Mouse (Mus musculus) heart, adult 2 months (tissue): ENCODE data around the gene Gnat3. TPM values are rescaled to one million over a fixed set of nuclear protein-coding genes. Genes with fewer than 3 reads are reported as not detected.

Source experiments
- DNase-seq, 2 experiments: peaks; one replicate each; pipeline ENCODE4 v3.0.0; 2021
- H3K27ac ChIP-seq: fragments of 200-600 bp; 2 replicates; pipeline ENCODE4 v1.8.1; 2022
- H3K27me3 ChIP-seq: fragments of 200-500 bp; 2 replicates; pipeline ENCODE4 v1.6.1; 2012; ENCODE audit warnings: mild to moderate bottlenecking, low read length, inconsistent platforms, mixed read lengths; ENCODE audit not compliant: control insufficient read depth, insufficient read depth
- H3K36me3 ChIP-seq: fragments of 200-500 bp; 2 replicates; pipeline ENCODE4 v1.6.1; 2012; ENCODE audit warnings: low read length, inconsistent platforms; ENCODE audit not compliant: control insufficient read depth, insufficient read depth
- H3K4me1 ChIP-seq: fragments of 200-500 bp; 2 replicates; pipeline ENCODE4 v1.6.1; 2011; ENCODE audit warnings: low read length; ENCODE audit not compliant: control insufficient read depth, insufficient read depth
- H3K4me3 ChIP-seq: fragments of 200-600 bp; 2 replicates; pipeline ENCODE4 v1.8.1; 2022
- H3K79me2 ChIP-seq: fragments of 200-500 bp; replicated peaks from 2 replicates; pipeline ENCODE4 v1.6.1; 2012; ENCODE audit warnings: mild to moderate bottlenecking, inconsistent platforms, low read length, moderate library complexity, mixed read lengths; ENCODE audit not compliant: control insufficient read depth, insufficient read depth
- H3K9ac ChIP-seq: fragments of 200-500 bp; 2 replicates; pipeline ENCODE4 v1.6.1; 2012; ENCODE audit warnings: low read depth, mild to moderate bottlenecking, control low read depth, inconsistent platforms, low read length, mixed read lengths
- CTCF ChIP-seq: fragments of 200-600 bp; IDR thresholded peaks from 2 replicates; pipeline ENCODE4 v1.8.1; 2022; ENCODE audit warnings: antibody characterized with exemption, mild to moderate bottlenecking, moderate library complexity
- EP300 ChIP-seq: fragments of 200-500 bp; IDR thresholded peaks from 2 replicates; pipeline ENCODE4 v1.6.1; 2011; ENCODE audit warnings: low read depth, low read length, control low read depth; ENCODE audit not compliant: insufficient read depth
- POLR2A ChIP-seq: fragments of 200-500 bp; IDR thresholded peaks from 2 replicates; pipeline ENCODE4 v1.6.1; 2011; ENCODE audit warnings: mild to moderate bottlenecking, low read depth, low read length, control low read depth; ENCODE audit not compliant: insufficient read depth
- WGBS: fragments of 180-500 bp; shearing (Covaris S2); methylation state at CpG from one replicate; pipeline ENCODE4 v1.1.7; 2018; 5-methylcytosine and 5-hydroxymethylcytosine counted together
- intact Hi-C: fragments of 180-260 bp; cut with DNase I; formaldehyde crosslinking; loops from one replicate; pipeline ENCODE4 v1.15.1; 2025
- polyA plus RNA-seq: library from polyadenylated mRNA; depleted of rRNA; stranded (reverse); fragments of >200 nt; gene quantifications from 2 replicates; pipeline ENCODE4 v1.2.3, GENCODE M21; 2012
- total RNA-seq, 2 experiments: library from RNA; stranded (reverse); gene quantifications; 2 replicates each; pipeline ENCODE4 v1.2.3; 2021

Gene Gnat3
- total and polyA plus RNA-seq, 3 experiments: 0.08 to 0.76 (median 0.70) TPM

DNA sequence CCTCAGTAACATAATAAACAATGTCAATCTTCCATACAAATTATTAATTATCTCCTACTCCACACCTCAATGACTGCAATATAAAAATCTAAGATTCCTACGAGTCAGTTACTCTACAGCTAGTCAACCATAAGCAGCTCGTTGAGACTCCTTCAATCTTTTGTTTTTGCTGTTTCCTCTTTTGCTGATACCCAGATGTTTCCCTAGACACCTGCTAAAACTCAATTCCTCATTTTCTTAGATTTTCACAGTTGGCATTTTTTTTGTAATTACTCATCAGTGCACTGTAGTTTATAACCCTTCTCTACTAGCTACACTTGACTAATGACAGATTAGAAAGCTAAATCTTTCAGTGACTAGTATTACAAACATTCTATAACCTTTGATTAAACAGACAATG is 50.8 kb downstream of the Gnat3 start:
- Histone ChIP-seq H3K9ac (no peak overlapping the region), H3K27me3 (no peaks in the 10 kb centered on the region), H3K4me1 (peaks cover 1% of the 10 kb centered on the region; the same call in 1 of the 2 replicates), H3K27ac (peak overlapping the region; percentile 5; the same call in 1 of the 2 replicates), H3K36me3 (no peaks in the 10 kb centered on the region), H3K79me2 (no peaks in the 10 kb centered on the region), H3K4me3 (no peak overlapping the region)
- WGBS: 46% methylated on average over 2 of the region's 2 CpGs
- no peak for TF ChIP-seq POLR2A
- TF ChIP-seq CTCF: no peak
- TF ChIP-seq EP300: no peak
- intact Hi-C loops: no loop called here
- no peak for DNase-seq

DNA sequence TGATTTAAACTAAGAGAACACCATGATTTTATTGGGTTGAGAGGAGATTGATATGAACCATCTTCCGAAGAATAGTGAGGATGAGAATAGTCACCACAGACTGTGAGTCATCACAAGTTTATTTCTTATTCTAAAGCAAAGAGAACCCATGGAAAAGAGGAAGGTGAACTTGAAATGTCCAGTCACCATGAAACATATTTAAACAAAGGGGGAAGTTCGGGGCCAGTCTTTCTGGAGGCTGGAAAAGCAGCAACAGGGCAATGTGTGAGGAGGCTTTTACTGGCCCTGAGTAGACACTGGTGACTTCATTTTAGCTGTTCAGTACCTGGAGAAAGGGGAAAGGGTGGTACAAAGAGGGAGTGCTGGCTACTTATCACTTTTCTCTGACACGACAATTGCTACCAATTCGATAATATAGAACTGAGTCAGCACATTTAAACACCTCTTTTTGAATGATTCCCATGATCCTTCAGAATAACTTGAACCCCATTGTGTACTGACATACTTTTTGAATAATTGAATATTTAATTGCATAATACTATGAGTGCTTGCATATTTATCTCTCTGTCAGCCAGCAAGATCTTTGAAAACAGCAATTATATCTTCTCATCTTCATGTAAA is 52.0 kb downstream of the Gnat3 start:
- no peak overlapping the region for H3K9ac ChIP-seq
- H3K4me1 ChIP-seq: peaks cover 1% of the 10 kb centered on the region; the same call in 1 of the 2 replicates
- TF ChIP-seq CTCF: no peak
- no peak for TF ChIP-seq POLR2A
- no peak for TF ChIP-seq EP300
- no peaks in the 10 kb centered on the region for H3K36me3 ChIP-seq
- intact Hi-C loops: no loop called here
- no peak for DNase-seq
- WGBS: 88% methylated on average over 4 of the region's 4 CpGs
- no peaks in the 10 kb centered on the region for H3K27me3 ChIP-seq
- no peak overlapping the region for H3K4me3 ChIP-seq
- no peak overlapping the region for H3K27ac ChIP-seq
- no peaks in the 10 kb centered on the region for H3K79me2 ChIP-seq

DNA sequence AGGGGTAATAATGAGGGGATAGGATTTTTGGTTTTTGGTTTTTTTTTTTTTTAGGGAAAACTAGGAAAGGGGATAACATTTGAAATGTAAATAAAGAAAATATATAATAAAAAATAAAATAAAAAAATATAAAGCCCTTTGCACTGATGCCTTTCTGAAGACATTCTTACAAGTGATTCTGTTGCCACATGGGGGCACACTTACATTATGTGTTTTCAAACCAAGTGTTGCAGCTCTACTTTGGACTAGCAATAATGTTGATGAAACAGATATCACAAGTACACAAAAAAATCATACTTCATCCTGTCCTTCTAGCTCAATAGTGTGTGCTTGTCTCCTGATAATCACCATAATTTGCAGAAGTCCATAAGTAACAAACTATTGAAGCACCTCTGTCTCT is 61.0 kb downstream of the Gnat3 start:
- no peaks in the 10 kb centered on the region for H3K79me2 ChIP-seq
- TF ChIP-seq CTCF (peak; percentile 73), POLR2A (no peak)
- intact Hi-C loops: loop anchor here (1.0 kb wide), 1 partner anchor 20 kb away; no protein-coding TSS in a partner anchor

DNA sequence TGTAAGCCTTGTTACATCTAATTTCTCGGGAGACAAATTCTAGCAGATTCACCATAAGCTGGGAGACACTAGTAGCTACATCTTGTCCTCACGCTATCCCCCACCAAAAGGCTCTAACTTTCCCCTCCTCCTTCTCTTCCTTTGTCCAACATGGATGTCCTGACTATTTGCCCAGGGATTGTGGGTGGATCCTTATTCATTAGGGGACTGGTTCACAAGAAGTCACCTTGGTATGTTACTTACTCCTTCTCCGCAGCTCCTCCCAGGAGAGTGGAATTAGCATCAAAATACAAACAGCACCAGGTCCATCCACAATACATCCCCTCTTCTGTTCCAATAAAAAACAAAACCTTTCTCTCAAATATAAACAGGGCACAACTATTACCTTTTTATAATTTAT is 65.2 kb downstream of the Gnat3 start:
- intact Hi-C loops: no loop called here
- Histone ChIP-seq H3K79me2 (no peaks in the 10 kb centered on the region), H3K27me3 (no peaks in the 10 kb centered on the region), H3K36me3 (no peaks in the 10 kb centered on the region), H3K4me3 (no peak overlapping the region), H3K4me1 (no peaks in the 10 kb centered on the region; the same call in none of the 2 replicates), H3K9ac (no peak overlapping the region), H3K27ac (no peak overlapping the region)
- DNase-seq: no peak
- 95% methylated on average over 3 of the region's 3 CpGs for WGBS
- TF ChIP-seq POLR2A (no peak), EP300 (no peak), CTCF (no peak)

More for the DNA sequence above, 61.0 kb downstream of the Gnat3 start:
- Histone ChIP-seq H3K9ac (no peak overlapping the region), H3K36me3 (no peaks in the 10 kb centered on the region), H3K27ac (no peak overlapping the region), H3K4me3 (no peak overlapping the region), H3K4me1 (no peaks in the 10 kb centered on the region; the same call in none of the 2 replicates), H3K27me3 (no peaks in the 10 kb centered on the region)
- DNase-seq: no peak

DNA sequence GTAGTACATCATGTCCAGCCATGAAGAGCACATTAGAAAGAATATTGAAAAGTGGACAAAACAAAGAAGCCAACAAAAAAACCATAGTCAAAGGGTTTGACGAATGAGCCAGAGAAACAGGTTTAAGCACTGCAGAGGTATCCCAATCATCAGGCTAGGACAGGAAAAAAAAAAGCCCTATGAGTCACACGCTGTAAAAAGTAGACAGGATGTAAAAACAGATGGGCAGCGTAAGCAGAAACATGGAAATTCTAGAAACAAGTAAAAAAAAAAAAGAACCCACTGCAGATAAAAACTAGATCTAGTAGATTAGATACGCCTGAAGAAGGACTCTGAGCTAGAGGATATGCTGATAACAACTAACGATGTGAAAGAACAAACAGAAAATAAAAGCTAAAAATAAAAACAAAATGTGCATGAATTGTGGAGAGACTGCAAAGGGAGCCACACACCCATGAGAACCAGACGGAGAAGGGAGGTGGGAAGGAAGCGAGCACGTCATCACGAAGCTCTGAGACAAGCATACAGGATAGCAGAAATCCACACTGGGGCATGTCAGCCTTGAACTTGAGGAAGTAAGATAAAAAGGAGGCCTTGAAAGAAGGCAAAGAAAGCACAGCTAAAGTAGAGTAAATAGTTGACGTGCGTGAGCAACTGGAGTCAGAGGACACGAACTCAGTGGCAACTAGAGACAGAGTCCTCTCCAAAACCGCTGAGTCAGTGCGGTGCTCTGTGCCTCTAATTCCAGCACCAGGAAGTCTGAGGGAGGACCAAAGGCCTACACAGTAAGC is 73.7 kb downstream of the Gnat3 start:
- Histone ChIP-seq H3K27ac (peak overlapping the region; percentile 82), H3K4me3 (no peak overlapping the region), H3K27me3 (no peaks in the 10 kb centered on the region), H3K9ac (no peak overlapping the region), H3K36me3 (no peaks in the 10 kb centered on the region; the same call in 1 of the 2 replicates), H3K4me1 (peaks cover 4% of the 10 kb centered on the region), H3K79me2 (no peaks in the 10 kb centered on the region)
- WGBS: 35% methylated on average over 14 of the region's 14 CpGs
- intact Hi-C loops: loop anchor here (5.0 kb wide), 1 partner anchor 94 kb away; no protein-coding TSS in a partner anchor
- peak; percentile 35 to 42 for DNase-seq
- TF ChIP-seq EP300 (no peak), POLR2A (no peak), CTCF (no peak)

DNA sequence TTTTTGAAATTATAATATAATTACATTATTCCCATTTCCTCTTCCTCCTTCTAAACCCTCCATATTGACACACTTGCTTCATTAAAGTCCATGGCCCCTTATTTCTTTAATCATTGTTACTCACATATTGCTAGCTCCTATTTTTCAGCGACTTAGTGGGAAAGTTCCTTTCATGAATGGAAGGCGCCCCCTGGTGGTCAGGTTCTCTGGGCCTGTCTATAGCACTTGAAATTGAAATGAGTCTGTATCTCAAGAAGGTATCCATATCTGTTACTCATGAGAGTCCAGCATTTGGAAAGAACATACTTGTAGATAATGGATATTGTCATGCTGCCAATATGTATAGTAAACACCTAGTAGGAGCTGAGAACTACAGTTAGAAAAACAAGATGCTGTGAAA is 80.7 kb downstream of the Gnat3 start:
- intact Hi-C loops: loop anchor here (1.0 to 5.0 kb wide), 4 partner anchors 20 to 271 kb away; no protein-coding TSS in a partner anchor
- WGBS: 0% methylated on average over 2 of the region's 2 CpGs
- Histone ChIP-seq H3K4me3 (no peak overlapping the region), H3K27ac (no peak overlapping the region), H3K36me3 (no peaks in the 10 kb centered on the region), H3K9ac (no peak overlapping the region), H3K79me2 (no peaks in the 10 kb centered on the region), H3K27me3 (no peaks in the 10 kb centered on the region), H3K4me1 (peaks cover 3% of the 10 kb centered on the region)
- TF ChIP-seq EP300: peak; percentile 49; the same call in 1 of the 2 replicates
- no peak for TF ChIP-seq POLR2A
- TF ChIP-seq CTCF: peak; percentile 90
- peak; percentile 63 to 84 for DNase-seq
